Mouse (Mus musculus): ENCODE measurements around the gene Hsd3b7.

GRCm38 (mm10) chr7:127768346-127768996 lies 31.9 kb upstream of the Hsd3b7 start:
- TF ChIP-seq CTCF (IDR thresholded peaks at IDR 0.05; ENCODE audit: control insufficient read depth, insufficient read depth, insufficient replicate concordance, low read depth, low read length) (no peak), POLR2A (IDR thresholded peaks at IDR 0.05; ENCODE audit: control insufficient read depth, low read depth, low read length) (peak; percentile 6; the same call in 1 of the 2 replicates)

Data from testis, adult 2 months (tissue).